Mouse (Mus musculus) E14TG2a.4 (cell line): ENCODE results near the gene Nelfa.

Source experiments
- CTCF ChIP-seq: conservative IDR thresholded peaks from 2 replicates; pipeline ENCODE4 v1.5.1; 2014; ENCODE audit warnings: low read length
- NANOG ChIP-seq: IDR thresholded peaks from 2 replicates; pipeline ENCODE4 v1.6.1; 2014; ENCODE audit warnings: borderline replicate concordance, low read length, mixed read lengths

- TF ChIP-seq CTCF (no peak), NANOG (no peak)
Measured at GRCm38 (mm10) chr5:33851466-33851865, 84.7 kb downstream of the Nelfa start.
